Mouse (Mus musculus): Measurements from ENCODE around the gene Ccdc106. TPM values are rescaled to one million over a fixed set of nuclear protein-coding genes. Genes with fewer than 3 reads are reported as not detected.

Gene Ccdc106
- polyA plus RNA-seq, 1 experiment from 2014 or later = 7.9 TPM

- H3K27ac ChIP-seq = peak within 1 kb of the TSS; percentile 97
- no peaks in the 10 kb centered on the region for H3K27me3 ChIP-seq (ENCODE audit: insufficient read depth, poor library complexity, severe bottlenecking)
- peak; percentile 93 for DNase-seq (ENCODE audit: low spot score)
- under 1% methylated on average over 48 of the region's 48 CpGs for WGBS
- peaks cover 45% of the 10 kb centered on the region for H3K36me3 ChIP-seq
- peak within 1 kb of the TSS; percentile 70 for H3K4me3 ChIP-seq
- H3K4me1 ChIP-seq (replicated peaks) = peaks cover 16% of the 10 kb centered on the region
- peaks cover 13% of the 10 kb centered on the region; the same call in 1 of the 2 replicates for H3K9me3 ChIP-seq
Observed at GRCm38 (mm10) chr7:5038109-5038732, 17.9 kb downstream of the Ccdc106 start, which contains the start of gene Zfp784. Gene Zfp784 (minus strand): TSS chr7:5038446.

- Histone ChIP-seq H3K9me3 (peaks cover 10% of the 10 kb centered on the region; the same call in 1 of the 2 replicates), H3K27me3 (ENCODE audit: insufficient read depth, poor library complexity, severe bottlenecking) (no peaks in the 10 kb centered on the region), H3K36me3 (peaks cover 38% of the 10 kb centered on the region), H3K4me1 (replicated peaks) (peaks cover 16% of the 10 kb centered on the region), H3K4me3 (peak overlapping the region; percentile 70), H3K27ac (peak overlapping the region; percentile 97)
- 44% methylated on average over 5 of the region's 5 CpGs for WGBS
- no peak for DNase-seq (ENCODE audit: low spot score)
Observed at GRCm38 (mm10) chr7:5038940-5039339, 18.6 kb downstream of the Ccdc106 start.

- no peaks in the 10 kb centered on the region for H3K27me3 ChIP-seq (ENCODE audit: insufficient read depth, poor library complexity, severe bottlenecking)
- no peaks in the 10 kb centered on the region for H3K9me3 ChIP-seq
- no peak overlapping the region for H3K27ac ChIP-seq
- 75% methylated on average over 2 of the region's 2 CpGs for WGBS
- peaks cover 12% of the 10 kb centered on the region; the same call in 1 of the 2 replicates for H3K36me3 ChIP-seq
- H3K4me1 ChIP-seq (replicated peaks) = no peaks in the 10 kb centered on the region
- no peak overlapping the region for H3K4me3 ChIP-seq
- DNase-seq (ENCODE audit: low spot score) = no peak
Observed at GRCm38 (mm10) chr7:5044981-5045380, 24.6 kb downstream of the Ccdc106 start.

GRCm38 (mm10) chr7:5046112-5046511 lies 25.8 kb downstream of the Ccdc106 start:
- WGBS = 76% methylated on average over 2 of the region's 2 CpGs

GRCm38 (mm10) chr7:5047313-5047712 lies 27.0 kb downstream of the Ccdc106 start:
- peaks cover 20% of the 10 kb centered on the region for H3K4me1 ChIP-seq (replicated peaks)
- 0 out of 2 replicates have a peak, but pooled peaks cover 4% of the 10 kb centered on the region for H3K9me3 ChIP-seq
- H3K27me3 ChIP-seq (ENCODE audit: insufficient read depth, poor library complexity, severe bottlenecking) = peaks cover 15% of the 10 kb centered on the region
- no peak overlapping the region for H3K4me3 ChIP-seq
- H3K27ac ChIP-seq = no peak overlapping the region; the same call in 1 of the 2 replicates
- no peaks in the 10 kb centered on the region for H3K36me3 ChIP-seq
- 38% methylated on average over 2 of the region's 2 CpGs for WGBS
- no peak for DNase-seq (ENCODE audit: low spot score)

More at GRCm38 (mm10) chr7:5046112-5046511, 25.8 kb downstream of the Ccdc106 start:
- Histone ChIP-seq H3K27me3 (ENCODE audit: insufficient read depth, poor library complexity, severe bottlenecking) (peaks cover 7% of the 10 kb centered on the region), H3K36me3 (peaks cover 6% of the 10 kb centered on the region; the same call in 1 of the 2 replicates), H3K9me3 (no peaks in the 10 kb centered on the region), H3K4me3 (no peak overlapping the region), H3K27ac (no peak overlapping the region), H3K4me1 (replicated peaks) (peaks cover 9% of the 10 kb centered on the region)
- no peak for DNase-seq (ENCODE audit: low spot score)

- peaks cover 45% of the 10 kb centered on the region for H3K4me1 ChIP-seq (replicated peaks)
- H3K4me3 ChIP-seq = peak within 1 kb of the TSS; percentile 87
- DNase-seq (ENCODE audit: low spot score) = peak; percentile 84
- WGBS = 1% methylated on average over 65 of the region's 65 CpGs
- 0 out of 2 replicates have a peak, but pooled peaks cover 4% of the 10 kb centered on the region for H3K9me3 ChIP-seq
- H3K36me3 ChIP-seq = no peaks in the 10 kb centered on the region
- H3K27me3 ChIP-seq (ENCODE audit: insufficient read depth, poor library complexity, severe bottlenecking) = peaks cover 57% of the 10 kb centered on the region
- peak within 1 kb of the TSS; percentile 93 for H3K27ac ChIP-seq
Observed at GRCm38 (mm10) chr7:5051193-5052192, 31.1 kb downstream of the Ccdc106 start, which contains the start of gene Zfp580. Gene Zfp580 (plus strand): TSS chr7:5051538.

- peak overlapping the region; percentile 87 for H3K4me3 ChIP-seq
- peak overlapping the region; percentile 66 for H3K27ac ChIP-seq
- H3K4me1 ChIP-seq (replicated peaks) = peaks cover 54% of the 10 kb centered on the region
- H3K27me3 ChIP-seq (ENCODE audit: insufficient read depth, poor library complexity, severe bottlenecking) = peaks cover 66% of the 10 kb centered on the region
- 2% methylated on average over 12 of the region's 12 CpGs for WGBS
- no peak for DNase-seq (ENCODE audit: low spot score)
- no peaks in the 10 kb centered on the region for H3K36me3 ChIP-seq
- 0 out of 2 replicates have a peak, but pooled peaks cover 4% of the 10 kb centered on the region for H3K9me3 ChIP-seq
Observed at GRCm38 (mm10) chr7:5052438-5052837, 32.1 kb downstream of the Ccdc106 start.

- H3K27me3 ChIP-seq (ENCODE audit: insufficient read depth, poor library complexity, severe bottlenecking) = peaks cover 71% of the 10 kb centered on the region
- peak overlapping the region; percentile 87 for H3K4me3 ChIP-seq
- 4% methylated on average over 45 of the region's 45 CpGs for WGBS
- H3K36me3 ChIP-seq = no peaks in the 10 kb centered on the region
- 0 out of 2 replicates have a peak, but pooled peaks cover 4% of the 10 kb centered on the region for H3K9me3 ChIP-seq
- DNase-seq (ENCODE audit: low spot score) = no peak
- peaks cover 59% of the 10 kb centered on the region for H3K4me1 ChIP-seq (replicated peaks)
- peak overlapping the region; percentile 66 for H3K27ac ChIP-seq
Observed at GRCm38 (mm10) chr7:5052931-5053343, 32.6 kb downstream of the Ccdc106 start.

GRCm38 (mm10) chr7:5053456-5054179 lies 33.3 kb downstream of the Ccdc106 start:
- no peak for DNase-seq (ENCODE audit: low spot score)
- WGBS = 10% methylated on average over 32 of the region's 32 CpGs
- Histone ChIP-seq H3K36me3 (no peaks in the 10 kb centered on the region), H3K27me3 (ENCODE audit: insufficient read depth, poor library complexity, severe bottlenecking) (peaks cover 78% of the 10 kb centered on the region), H3K27ac (peak overlapping the region; percentile 66; the same call in 1 of the 2 replicates), H3K4me3 (peak overlapping the region; percentile 87), H3K4me1 (replicated peaks) (peaks cover 59% of the 10 kb centered on the region), H3K9me3 (0 out of 2 replicates have a peak, but pooled peaks cover 4% of the 10 kb centered on the region)

GRCm38 (mm10) chr7:5056651-5057263 lies 36.4 kb downstream of the Ccdc106 start:
- no peaks in the 10 kb centered on the region for H3K9me3 ChIP-seq
- peak overlapping the region; percentile 78 for H3K27ac ChIP-seq
- no peaks in the 10 kb centered on the region for H3K36me3 ChIP-seq
- 3% methylated on average over 55 of the region's 55 CpGs for WGBS
- H3K27me3 ChIP-seq (ENCODE audit: insufficient read depth, poor library complexity, severe bottlenecking) = peaks cover 75% of the 10 kb centered on the region
- peak overlapping the region; percentile 56 for H3K4me3 ChIP-seq
- H3K4me1 ChIP-seq (replicated peaks) = peaks cover 59% of the 10 kb centered on the region
- peak; percentile 33 for DNase-seq (ENCODE audit: low spot score)

- H3K9me3 ChIP-seq = no peaks in the 10 kb centered on the region
- no peak for DNase-seq (ENCODE audit: low spot score)
- H3K4me3 ChIP-seq = peak overlapping the region; percentile 56
- 38% methylated on average over 8 of the region's 8 CpGs for WGBS
- no peak overlapping the region for H3K27ac ChIP-seq
- H3K27me3 ChIP-seq (ENCODE audit: insufficient read depth, poor library complexity, severe bottlenecking) = peaks cover 69% of the 10 kb centered on the region
- no peaks in the 10 kb centered on the region for H3K36me3 ChIP-seq
- H3K4me1 ChIP-seq (replicated peaks) = peaks cover 53% of the 10 kb centered on the region
Observed at GRCm38 (mm10) chr7:5057381-5057780, 37.0 kb downstream of the Ccdc106 start.
